Mouse (Mus musculus) brain, embryonic 18.5 days (tissue): ENCODE results near the gene Stk19.
"Not testable (repeated sequence)": the region's sequence is repeated elsewhere in the genome, so short reads cannot be mapped to it uniquely, and the experiment has no call there.

Experiments used
- DNase-seq: peaks from one replicate; pipeline ENCODE4 v3.0.0-alpha.2; 2012; ENCODE audit warnings: low read depth, low spot score

The Stk19 gene

GRCm38 (mm10) chr17:34840736-34841307 lies 4.1 kb upstream of the Stk19 start:
- no peak for DNase-seq

DNA sequence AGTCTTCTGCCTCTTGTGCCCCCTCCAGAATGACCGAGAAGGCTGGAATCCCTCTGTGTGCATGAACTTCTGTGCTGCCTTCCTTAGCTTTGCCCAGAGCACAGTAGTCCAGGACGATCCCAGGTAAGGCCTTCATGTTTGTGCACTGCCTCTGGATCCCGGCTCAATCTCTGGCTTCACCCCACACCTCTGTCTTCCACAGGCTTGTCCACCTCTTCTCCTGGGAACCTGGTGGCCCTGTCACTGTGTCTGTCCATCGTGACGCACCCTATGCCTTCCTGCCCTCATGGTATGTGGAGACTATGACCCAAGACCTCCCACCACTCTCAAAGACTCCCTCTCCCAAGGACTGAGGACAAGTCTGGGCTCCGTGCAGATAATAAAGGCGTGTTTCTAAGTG lies 2.0 kb upstream of the Stk19 start:
- DNase-seq = no peak

DNA sequence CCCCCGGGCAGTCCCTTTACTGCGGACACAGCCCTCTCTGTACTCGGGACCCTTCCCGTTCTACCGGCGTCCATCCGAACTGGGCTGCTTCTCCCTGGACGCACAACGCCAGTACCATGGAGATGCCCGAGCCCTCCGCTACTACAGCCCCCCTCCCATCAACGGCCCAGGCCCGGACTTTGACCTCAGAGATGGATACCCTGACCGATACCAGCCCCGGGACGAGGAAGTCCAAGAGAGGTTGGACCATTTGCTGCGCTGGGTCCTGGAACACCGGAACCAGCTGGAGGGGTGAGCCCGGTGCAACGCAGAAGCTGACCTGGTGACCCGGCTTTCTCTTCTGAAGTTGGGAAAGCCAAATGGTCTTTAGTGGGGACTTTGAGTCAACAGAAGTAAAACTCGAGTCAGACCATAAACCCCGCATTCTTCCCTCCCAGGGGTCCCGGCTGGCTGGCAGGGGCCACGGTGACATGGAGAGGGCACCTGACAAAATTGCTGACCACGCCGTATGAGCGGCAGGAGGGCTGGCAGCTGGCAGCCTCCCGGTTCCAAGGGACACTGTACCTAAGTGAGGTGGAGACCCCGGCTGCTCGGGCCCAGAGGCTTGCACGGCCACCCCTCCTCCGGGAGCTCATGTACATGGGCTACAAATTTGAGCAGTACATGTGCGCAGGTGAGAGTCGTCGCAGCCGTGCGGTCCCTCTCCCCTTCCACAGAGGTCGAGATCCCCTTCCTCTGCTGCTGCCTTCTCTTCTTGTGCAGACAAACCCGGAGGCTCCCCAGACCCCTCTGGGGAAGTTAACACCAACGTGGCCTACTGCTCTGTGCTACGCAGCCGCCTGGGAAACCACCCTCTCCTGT lies 949 bp upstream of the Stk19 start:
- DNase-seq = no peak

DNA sequence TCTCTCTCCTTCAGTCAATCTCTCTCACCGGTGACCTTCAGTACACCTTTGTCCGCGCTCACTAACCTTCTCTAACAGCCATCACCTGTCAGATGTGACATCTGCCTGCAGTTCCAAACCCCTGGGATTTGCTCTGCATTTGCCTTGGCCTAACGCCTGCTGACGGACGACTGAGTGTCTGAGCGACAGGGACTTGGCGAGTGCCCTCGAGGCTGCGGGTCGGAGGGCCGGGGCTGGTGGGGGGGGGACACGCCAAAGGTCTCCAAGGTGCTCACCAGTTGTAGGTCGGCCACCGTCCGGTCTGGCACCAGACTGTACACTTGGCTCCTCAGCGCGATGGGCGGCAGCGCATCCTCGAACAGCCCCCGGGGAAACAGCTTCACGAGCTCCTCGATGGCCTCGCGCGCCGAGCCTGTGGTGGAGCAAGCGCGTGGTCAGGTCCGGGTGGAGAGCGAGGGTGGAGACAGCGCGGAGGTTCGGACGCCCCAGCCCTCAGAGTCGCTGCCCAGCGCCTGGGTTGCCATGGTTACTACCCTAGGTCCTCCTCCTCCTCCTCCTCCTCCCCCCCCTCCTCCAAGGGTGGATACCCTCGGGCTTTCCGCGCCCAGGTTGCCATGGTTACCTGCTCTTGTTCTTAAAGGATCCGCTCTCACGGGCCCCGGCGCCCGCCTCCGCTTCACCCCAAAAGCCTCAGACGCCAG lies 440 bp downstream of the Stk19 start:
- no peak for DNase-seq

GRCm38 (mm10) chr17:34830776-34831175 lies 6.0 kb downstream of the Stk19 start:
- not testable (repeated sequence) for DNase-seq

DNA sequence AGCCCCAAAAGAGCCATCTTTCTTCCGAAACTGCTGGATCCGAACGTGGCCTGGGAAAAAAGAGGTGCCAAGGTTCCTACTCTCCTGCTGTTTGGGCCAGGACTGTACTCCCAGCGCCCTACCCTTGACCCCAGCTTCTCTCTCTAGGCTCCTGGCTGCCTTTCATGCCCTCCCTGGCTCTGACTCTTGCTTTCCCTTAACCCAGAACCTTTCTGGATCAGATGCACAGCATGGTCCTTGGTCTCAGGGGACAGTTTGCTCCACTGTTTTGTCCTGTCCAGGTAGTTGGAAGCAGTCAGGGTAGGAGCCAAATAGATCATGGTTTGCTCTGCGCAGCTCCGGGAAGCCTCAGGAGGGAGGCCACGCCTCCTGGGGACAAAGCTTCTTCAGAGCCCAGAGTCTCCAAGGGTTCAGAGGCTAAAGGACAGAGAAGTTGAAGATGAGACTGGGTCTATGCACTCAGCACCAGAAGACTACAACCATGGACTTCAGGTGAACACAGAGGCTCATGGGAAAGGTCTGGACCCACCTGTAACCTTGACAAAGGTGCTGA lies 21.9 kb downstream of the Stk19 start:
- DNase-seq = no peak

DNA sequence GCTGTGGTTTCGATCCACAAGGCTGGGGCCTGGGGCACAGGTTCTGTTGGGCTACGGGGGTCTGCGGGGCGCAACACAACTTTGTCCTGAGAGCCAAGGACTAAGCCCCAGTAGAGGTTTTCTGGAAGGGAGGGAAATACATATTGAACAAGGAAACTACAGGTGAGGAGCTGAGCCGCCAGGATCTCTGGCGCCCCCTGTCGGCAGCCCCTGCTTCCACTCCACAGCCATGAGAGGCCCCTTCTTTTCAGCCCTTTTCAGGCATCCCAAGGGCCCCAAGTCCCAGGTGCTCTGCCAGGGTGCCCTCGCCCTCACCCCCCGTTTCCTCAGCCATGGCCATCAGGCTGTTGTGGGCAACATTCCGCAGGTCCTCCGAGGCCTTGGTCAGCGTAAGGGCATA lies 23.0 kb downstream of the Stk19 start:
- DNase-seq = not testable (repeated sequence)

- DNase-seq = no peak
These were observed 25.5 kb downstream of the Stk19 start for GRCm38 (mm10) chr17:34811275-34811674.

GRCm38 (mm10) chr17:34810811-34811210 lies 25.9 kb downstream of the Stk19 start:
- not testable (repeated sequence) for DNase-seq

GRCm38 (mm10) chr17:34810411-34810810 lies 26.3 kb downstream of the Stk19 start:
- not testable (repeated sequence) for DNase-seq

DNA sequence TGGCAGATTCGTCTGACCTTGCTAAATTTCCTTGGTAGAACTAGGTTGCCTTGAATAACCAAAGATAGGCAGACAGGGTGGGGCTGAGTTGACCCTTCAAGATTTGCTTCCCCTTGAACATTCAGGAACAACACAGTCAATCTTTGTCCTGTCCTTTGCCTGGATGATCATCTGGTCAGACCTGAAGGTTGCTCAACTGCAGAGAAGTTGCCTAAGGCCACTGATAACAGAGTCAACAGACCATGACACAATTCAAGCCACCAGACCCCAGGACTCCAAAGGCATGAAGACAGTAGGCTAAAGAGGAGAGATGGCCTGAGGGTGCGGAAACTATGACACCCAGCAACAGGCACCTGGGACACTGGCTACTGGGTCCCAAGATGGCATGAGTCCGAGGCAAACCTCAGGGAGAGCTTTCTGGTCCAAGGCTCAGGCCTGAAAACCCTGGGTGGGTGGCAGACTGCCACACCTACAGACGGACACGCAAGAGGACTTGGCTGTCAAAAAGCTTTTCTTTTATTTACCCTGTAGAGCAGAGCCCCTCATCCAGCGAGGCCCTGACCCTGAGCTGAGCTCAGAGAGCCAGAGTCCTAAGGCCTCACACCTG lies 28.0 kb downstream of the Stk19 start:
- no peak for DNase-seq

DNA sequence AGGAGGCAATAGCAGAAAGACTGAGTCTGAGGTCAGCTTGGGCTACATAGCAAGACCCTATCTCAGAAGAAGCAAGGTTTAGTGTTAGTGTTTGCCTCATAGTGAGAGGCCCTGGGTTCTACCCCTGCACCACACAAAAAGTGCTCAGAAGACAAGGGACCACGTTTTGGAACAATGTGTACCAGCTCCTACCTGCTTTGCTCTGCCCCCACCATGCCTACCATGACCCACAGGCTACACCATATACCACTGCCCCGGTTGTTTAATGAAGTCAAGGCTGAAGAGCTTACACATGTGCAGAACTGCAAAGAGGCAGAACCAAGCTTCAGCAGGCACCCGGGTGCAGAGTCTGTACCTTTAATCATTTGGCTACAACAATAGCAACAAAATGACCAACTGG lies 29.6 kb downstream of the Stk19 start:
- no peak for DNase-seq

- no peak for DNase-seq
These were observed 31.7 kb downstream of the Stk19 start for GRCm38 (mm10) chr17:34804871-34805562.

GRCm38 (mm10) chr17:34804301-34804700 lies 32.4 kb downstream of the Stk19 start, which contains the start of gene Cyp21a1:
Gene Cyp21a1 (minus strand): TSS chr17:34804561.
- DNase-seq = not testable (repeated sequence)

GRCm38 (mm10) chr17:34803367-34803766 lies 33.4 kb downstream of the Stk19 start:
- not testable (repeated sequence) for DNase-seq

- not testable (repeated sequence) for DNase-seq
These were observed 34.0 kb downstream of the Stk19 start for GRCm38 (mm10) chr17:34802756-34803155.

DNA sequence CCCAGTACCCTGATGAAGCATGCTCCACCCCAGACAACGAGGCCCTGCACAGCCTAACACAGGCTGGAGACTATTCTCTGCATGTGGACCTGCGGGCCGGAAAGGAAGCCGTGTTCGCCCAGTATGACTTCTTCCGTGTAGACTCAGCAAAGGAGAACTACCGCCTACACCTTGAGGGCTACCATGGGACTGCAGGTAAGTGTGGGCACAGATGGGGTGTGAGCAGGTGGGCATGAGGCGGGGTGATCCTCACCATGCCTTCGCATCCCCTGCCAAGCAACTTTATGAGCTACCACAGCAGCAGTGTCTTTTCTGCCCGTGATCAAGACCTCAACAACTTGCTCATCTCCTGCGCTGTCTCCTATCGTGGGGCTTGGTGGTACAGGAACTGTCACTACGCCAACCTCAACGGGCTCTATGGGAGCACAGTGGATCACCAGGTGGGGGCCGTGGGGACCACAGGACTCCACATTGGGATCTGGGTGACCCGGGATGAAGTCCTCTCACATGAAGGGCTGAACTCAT lies 35.9 kb downstream of the Stk19 start:
- DNase-seq = not testable (repeated sequence)

- no peak for DNase-seq
These were observed 37.2 kb downstream of the Stk19 start for GRCm38 (mm10) chr17:34799531-34799925.

DNA sequence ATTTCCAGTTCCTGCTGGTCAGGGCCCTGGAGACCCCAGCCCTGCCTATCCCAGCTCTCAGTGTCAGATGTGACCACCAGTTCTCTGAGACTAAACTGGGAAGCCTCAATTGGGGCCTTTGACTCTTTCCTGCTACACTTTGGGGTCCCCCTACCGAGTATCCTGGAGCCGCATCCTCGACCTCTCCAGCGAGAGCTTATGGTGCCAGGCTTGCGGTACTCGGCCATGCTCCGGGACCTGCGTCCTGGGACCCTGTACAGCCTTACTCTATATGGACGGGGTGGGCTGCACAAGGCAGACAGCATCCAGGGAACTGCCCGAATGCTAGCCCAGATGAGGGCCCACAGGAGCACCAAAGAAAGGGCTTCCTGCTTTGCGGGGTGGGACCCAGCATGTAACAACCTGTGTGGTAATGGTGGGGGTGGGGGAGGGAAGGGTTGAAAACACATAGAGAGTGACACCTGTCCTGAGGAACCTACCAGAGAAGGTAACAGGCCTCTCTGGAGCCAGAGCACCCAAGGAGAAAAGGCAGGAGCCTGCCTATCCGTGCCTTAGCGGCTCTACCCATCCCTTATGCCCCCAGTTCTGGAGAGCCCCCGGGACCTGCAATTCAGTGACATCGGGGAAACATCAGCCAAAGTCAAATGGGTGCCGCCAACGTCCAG lies 37.7 kb downstream of the Stk19 start:
- DNase-seq = no peak

DNA sequence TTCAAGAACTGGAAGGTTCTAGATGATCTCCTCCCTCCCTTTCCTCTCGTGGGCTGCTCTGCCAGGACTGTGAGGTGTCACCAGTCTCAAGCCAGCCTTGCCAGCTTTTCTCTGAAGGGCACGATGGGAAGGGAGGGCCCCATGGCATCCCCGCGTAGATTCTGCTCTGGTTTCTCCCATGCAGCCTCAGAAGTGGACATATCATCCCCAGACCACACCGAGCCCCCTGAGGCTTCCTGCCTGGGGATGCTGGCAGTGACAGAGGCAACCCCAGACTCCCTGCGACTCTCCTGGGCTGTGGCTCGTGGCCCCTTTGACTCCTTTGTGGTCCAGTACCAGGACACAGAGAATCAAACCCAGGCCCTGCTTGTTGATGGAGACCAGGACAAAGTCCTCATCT lies 38.7 kb downstream of the Stk19 start:
- DNase-seq = not testable (repeated sequence)
